Mouse (Mus musculus): Measurements from ENCODE around the gene Isyna1. TPM values are rescaled to one million over a fixed set of nuclear protein-coding genes. Genes with fewer than 3 reads are reported as not detected.

Gene Isyna1
- total RNA-seq, 2 experiments from 2014 or later, result 51.9 to 52.1 TPM

GRCm38 (mm10) chr8:70600473-70601270, 6.5 kb downstream of the Isyna1 start:
- no peak for DNase-seq (ENCODE audit: low spot score in 2 of 2)
- intact Hi-C loops (cut with DNase I), result no loop called here

- intact Hi-C loops (cut with DNase I), result no loop called here
Observed at GRCm38 (mm10) chr8:70601271-70601649, 7.1 kb downstream of the Isyna1 start.

GRCm38 (mm10) chr8:70602139-70602811, 8.1 kb downstream of the Isyna1 start:
- intact Hi-C loops (cut with DNase I), result no loop called here
- DNase-seq (ENCODE audit: low spot score in 2 of 2), result no peak

More at GRCm38 (mm10) chr8:70601271-70601649, 7.1 kb downstream of the Isyna1 start:
- peak; percentile 85 to 86 for DNase-seq (ENCODE audit: low spot score in 2 of 2)

GRCm38 (mm10) chr8:70604558-70604957, 10.4 kb downstream of the Isyna1 start:
- DNase-seq (ENCODE audit: low spot score in 2 of 2), result no peak
- intact Hi-C loops (cut with DNase I), result no loop called here

DNA sequence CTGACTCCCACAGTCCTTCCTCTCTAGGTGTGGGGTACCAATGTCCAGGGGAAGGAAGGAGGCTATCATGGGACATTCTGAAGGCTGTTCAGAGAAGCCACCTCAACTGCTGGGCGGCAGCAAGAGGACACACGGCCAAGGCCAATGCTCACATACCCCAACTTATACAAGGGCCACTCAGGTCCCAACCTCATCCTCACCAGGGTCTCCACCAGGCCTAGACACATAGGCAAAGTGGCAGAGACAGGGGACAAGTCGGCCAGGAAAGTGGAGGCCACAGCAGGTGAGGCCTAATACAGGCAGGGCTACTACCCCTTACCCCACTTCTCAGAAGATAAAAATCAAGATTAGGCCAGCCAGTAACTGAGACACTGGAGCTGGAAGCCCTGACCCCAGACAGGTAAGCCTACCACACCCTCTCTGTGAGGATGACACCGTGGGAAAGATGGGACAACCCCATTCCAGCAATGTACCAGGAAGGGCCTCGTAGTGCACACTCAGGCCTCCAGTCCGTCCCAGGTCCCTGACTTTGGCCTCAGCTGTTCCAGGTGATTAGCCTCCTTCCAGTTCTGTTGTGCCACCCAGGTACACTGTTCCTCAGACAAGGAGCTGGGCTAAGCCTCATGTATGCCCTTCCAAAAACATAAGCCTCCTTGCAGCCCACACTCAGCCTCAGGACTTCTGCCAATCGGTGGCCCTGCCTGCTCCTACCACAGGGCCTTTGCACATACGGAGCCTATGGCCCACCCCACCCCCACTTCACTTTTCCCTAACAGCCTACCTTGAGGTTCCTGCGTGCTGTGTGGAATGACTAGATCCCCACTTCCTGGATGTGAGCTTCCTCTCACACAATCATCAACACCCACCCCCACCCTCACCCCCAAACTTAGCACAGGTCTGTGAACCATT, 12.0 kb downstream of the Isyna1 start:
- intact Hi-C loops (cut with DNase I), result no loop called here
- DNase-seq (ENCODE audit: low spot score in 2 of 2), result no peak

DNA sequence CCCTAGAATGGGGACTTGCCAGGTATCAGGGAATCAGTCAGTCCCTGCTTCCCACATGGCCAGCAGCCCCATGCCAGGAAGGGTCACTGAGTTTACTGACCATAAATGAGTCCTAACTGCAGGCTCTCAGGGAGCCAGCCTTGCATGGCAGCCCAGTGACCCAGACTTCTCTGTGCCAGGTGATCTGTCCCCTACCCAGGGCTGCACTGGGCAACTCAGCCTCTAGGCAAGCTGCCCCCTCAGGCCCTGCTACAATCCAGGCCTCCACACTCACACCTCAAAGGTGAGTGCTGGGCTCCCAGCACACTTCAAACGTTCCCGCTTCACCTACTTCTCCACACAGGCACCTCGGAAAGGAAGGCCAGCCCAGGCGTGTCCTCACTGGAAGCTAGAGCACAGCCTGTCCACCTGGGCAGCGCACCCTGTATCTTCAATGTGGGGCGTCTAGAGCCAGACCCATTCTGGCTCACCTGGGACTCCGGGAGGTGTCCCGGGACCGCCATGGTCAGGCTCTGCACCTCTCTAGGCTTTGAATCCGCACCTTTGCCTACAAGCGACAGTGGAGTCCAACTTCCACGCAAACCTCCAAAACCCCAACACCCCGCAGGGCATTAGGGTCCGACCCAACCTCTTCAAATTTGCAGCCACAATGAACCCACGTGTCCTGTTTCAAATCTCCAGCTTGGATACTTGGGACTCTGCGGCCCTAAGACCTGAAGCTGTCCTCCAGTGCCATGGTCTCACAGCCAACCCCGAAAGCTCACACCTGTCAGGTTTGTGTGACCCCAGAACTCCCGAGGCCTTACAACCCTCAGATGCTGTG, 12.8 kb downstream of the Isyna1 start:
- intact Hi-C loops (cut with DNase I), result no loop called here
- DNase-seq (ENCODE audit: low spot score in 2 of 2), result no peak

DNA sequence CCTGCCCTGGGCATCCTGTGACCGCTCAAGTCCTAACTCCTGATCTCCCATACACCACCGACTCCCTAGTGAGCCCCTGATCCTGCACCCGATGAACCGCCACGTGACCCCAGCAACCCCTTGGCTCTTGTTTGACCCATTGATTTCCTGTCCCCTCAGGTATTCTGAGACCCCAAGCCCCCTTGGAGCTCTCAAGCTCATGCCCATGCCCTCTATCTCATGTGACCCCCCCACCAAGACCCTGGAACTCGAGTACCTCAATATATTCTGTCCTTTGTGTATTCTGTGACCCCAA, 13.4 kb downstream of the Isyna1 start:
- intact Hi-C loops (cut with DNase I), result no loop called here
- DNase-seq (ENCODE audit: low spot score in 2 of 2), result no peak

DNA sequence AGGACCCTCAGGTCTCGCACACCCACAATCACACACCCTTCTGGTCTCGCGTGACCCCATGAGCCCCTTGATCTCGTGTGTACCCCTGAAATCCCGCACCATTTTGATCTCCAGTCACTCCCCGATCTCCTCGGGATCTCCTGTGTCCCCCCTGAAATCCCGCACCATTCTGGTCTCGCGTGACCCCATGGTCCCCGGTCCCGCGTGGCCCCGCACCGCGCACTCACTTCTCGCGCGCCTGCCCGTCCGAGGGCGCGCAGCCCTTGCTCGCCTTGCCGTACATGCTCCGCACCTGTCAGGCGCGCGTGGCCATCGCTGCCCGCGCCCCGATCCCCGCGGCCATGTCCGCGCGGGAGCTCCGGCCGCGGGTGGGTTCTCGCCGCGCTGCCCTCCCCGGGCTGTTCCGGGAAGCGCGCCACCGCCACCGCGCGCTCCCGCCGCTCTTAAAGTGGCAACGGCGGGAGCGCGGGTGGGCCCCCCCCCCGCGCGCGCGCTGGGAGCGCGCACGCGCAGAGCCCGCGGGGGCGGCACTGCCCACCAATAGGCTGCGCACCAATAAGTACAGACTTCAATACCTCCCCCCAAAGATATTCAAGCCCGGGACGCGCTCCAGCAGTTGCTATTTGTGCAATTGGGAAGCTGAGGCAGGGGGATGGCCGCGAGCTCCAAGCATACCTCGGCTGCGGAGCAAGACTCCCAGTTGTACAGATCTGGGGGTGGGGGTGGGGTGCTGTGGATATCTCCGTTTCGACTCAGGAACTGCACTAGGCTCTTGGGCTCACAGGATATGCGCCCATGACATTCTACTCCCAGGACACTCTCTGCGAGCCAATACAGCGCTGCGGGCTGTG, 13.9 kb downstream of the Isyna1 start:
- peak; percentile 69 to 71 for DNase-seq (ENCODE audit: low spot score in 2 of 2)
- intact Hi-C loops (cut with DNase I), result loop anchor here (1.0 kb wide), 1 partner anchor 14 kb away; the partner anchor contains the start of gene Isyna1

DNA sequence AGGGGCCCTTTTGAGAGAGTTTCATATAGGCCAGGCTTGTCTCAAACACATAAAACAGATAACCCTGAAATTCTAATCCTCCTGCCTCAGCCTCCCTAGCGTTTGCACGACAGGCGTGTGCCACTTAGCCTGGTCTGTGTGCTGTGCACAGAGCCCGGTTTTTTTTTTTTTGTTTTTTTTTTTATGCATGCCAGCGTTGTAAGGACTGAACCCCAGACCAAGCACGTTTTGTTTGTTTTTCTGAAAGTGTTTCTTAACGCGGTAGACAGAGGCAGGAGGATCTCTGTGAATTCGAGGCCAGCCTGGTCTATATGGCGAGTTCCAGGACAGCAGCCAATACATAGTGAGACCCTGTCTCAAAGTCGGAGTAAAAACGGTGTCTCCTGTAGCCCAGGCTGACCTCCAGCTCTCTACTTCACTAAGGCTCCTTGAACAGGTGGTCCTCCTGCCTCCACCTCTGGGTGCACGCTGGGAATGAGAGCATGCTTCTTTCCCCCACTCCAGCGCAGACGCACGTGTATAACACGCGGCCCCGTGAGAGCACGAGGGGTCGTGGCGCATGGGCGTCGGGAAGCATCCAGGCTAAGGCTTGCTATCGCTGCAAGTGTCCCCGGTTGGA, 14.7 kb downstream of the Isyna1 start, which contains the start of gene Ssbp4:
Ssbp4 (minus strand) TSS at position 124 of the 619 bp plus-strand sequence.
- intact Hi-C loops (cut with DNase I), result loop anchor here (1.0 kb wide), 1 partner anchor 15 kb away; the partner anchor contains the start of gene Isyna1
- DNase-seq (ENCODE audit: low spot score in 2 of 2), result no peak

GRCm38 (mm10) chr8:70609368-70609848, 15.2 kb downstream of the Isyna1 start:
- peak; percentile 73 to 74 for DNase-seq (ENCODE audit: low spot score in 2 of 2)
- intact Hi-C loops (cut with DNase I), result no loop called here

DNA sequence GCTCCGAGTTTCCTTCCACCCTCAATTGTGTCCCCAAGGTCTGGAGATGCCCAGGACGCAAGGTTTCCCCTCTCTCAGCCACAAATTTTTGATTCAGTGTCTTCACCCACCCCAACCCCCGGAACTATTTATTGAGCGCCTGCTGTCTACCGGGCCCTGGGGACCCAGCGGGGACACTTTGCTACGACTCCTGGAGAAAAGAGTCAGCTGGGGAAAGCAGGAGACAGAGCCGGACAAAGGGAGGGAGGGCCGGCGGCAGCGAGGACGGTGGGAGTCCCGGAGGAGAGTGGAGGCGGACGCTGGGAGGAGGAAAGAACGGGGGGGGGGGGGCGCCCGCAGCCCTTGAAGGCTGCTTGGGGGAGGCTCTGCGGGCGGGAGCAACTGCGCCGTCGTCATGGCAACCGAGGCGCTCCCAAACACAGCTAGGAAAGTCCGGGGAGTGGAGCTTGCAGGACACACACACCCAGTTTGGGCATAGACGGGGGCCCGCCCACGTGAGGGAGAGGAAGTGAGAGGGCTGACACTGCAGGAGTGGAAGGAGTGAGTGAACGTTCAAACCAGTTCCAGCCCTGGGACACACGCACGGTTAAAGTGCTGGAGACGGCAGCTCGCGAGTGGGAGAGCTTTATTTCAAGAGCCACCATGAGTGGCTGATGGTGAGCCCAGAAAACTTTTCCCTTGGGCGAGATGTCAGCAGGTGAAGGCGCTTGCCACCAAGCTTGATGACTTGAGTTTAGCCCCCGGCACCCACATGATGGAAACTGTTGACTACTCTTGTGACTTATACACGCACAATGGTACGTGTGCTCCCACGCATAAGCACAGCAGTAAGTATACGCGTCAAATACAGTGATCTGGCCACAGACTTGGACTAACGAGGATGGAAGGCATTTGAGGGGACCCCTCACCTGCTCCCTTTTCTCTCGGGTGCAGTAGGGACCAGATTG, 15.9 kb downstream of the Isyna1 start:
- peak; percentile 91 to 96 for DNase-seq (ENCODE audit: low spot score in 2 of 2)
- intact Hi-C loops (cut with DNase I), result loop anchor here (1.0 to 10.0 kb wide), 3 partner anchors 55 to 142 kb away; partner anchors contain the start of genes Pgpep1 and Rab3a

- DNase-seq (ENCODE audit: low spot score in 2 of 2), result peak; percentile 66 to 72
- intact Hi-C loops (cut with DNase I), result loop anchor here (1.0 to 10.0 kb wide), 3 partner anchors 54 to 141 kb away; partner anchors contain the start of genes Pgpep1 and Rab3a
Observed at GRCm38 (mm10) chr8:70610796-70611771, 16.9 kb downstream of the Isyna1 start.

GRCm38 (mm10) chr8:70611849-70612248, 17.7 kb downstream of the Isyna1 start:
- intact Hi-C loops (cut with DNase I), result loop anchor here (1.0 to 10.0 kb wide), 3 partner anchors 14 to 140 kb away; partner anchors contain the start of genes Pgpep1 and Rab3a
- peak; percentile 87 to 89 for DNase-seq (ENCODE audit: low spot score in 2 of 2)

DNA sequence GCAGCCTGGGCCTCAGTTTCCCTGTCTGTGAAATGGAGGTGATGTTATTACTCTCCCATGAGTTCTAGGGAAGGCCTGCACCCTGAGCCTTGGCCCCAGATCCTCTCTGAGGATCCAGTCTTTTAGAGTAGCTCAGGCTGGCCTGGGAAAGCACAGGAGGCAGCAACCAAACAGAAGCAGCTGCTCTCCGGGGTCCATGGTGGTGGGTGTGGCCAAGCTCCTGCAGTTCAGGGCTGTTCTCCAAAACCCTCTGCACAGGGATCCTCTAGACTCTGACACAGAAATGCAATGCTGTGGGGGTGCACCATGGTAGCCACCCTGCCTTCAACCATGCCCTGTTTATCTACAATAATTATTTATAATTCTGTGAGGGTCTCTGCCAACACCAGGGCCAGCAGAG, 19.6 kb downstream of the Isyna1 start:
- intact Hi-C loops (cut with DNase I), result loop anchor here (5.0 to 10.0 kb wide), 2 partner anchors 51 to 139 kb away; partner anchors contain the start of genes Pgpep1 and Rab3a
- DNase-seq (ENCODE audit: low spot score in 2 of 2), result no peak

- intact Hi-C loops (cut with DNase I), result loop anchor here (5.0 to 10.0 kb wide), 2 partner anchors 50 to 138 kb away; partner anchors contain the start of genes Pgpep1 and Rab3a
- no peak for DNase-seq (ENCODE audit: low spot score in 2 of 2)
Observed at GRCm38 (mm10) chr8:70614469-70614868, 20.3 kb downstream of the Isyna1 start.

Measured in left cerebral cortex, postnatal 25 days (tissue).